Mouse (Mus musculus) cerebellum, adult 18-20 months (tissue): ENCODE measurements around the gene Prlh.

Source experiments
- DNase-seq, 2 experiments: peaks; one replicate each; pipeline ENCODE4 v3.0.0; 2021

Prlh gene

DNA sequence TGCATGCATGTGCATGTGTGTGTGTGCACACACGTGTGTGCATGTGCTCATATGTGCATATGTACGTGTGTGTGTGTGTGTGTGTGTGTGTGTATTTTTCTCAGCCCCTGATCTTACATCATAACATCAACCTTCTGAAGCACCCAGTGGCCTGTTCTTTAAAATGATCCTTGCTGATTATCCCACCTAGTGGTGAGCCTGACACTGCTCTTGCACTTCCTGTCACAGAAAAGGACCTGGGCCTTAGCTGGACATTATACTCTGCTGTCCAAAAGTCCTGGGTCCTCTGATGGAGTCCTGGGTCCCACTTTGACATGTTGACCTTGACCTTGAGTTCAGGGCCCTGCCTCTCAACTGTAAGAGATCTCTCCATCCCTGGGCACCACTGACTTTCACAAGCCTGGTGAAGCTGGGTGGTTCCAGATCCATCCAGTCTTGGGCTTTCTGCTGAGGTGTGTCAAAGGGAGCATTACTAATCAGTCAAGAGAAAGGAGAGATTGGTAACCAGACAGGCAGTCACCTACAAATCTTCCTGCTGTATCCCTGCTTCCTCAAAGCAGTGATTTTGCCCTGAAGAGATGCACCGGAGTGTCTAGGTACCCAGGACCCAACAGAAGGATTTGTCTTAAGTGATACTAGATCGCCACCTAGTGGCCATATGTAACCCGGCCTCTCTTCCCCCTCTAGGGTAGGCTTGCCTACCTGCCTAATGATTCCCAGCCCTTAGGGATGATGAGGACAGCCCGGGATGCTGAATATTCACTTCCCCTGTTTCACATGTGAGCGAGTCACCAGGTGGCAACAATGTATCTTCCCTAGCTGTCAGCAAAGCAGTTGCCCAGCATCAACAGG is 3.6 kb downstream of the Prlh start:
- DNase-seq: peak; percentile 47 to 64

DNA sequence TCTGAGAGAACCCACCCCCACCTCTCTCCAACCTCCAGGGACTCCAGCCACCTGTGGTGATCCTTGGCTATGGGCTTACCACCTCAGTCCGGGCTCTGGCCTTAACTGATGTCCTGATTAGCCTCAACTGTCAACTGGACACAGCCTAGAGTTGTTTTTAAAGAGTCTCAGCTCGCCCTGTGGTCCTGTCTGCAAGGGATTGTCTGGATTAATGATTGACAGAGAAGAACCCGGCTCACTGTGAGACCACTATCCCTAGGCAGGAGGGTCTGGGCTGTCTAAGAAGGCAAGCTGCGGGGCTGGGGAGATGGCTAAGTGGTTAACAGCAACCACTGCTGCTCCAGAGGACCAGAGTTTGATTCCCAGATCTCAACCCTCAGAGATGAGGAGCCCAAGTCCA is 9.6 kb downstream of the Prlh start:
- DNase-seq: no peak

DNA sequence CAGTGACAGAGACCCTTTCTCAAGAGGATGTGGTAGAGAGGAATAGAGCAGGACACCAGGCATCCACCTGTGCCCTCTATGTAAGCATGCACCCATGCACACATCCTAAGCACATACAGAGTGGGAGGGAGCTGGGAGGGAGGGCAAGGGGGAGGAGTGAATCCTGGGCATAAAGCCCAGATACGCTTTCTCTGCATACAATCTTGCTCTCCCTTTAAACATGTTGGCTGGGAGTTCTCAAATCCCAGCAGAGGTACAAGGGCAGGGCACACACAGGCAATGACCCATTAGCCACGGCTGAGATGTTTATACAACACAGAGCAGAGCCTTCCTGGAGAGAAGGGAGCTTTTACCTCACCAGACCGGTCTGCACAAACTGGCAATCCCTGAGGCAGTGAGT is 10.1 kb downstream of the Prlh start:
- DNase-seq: no peak

DNA sequence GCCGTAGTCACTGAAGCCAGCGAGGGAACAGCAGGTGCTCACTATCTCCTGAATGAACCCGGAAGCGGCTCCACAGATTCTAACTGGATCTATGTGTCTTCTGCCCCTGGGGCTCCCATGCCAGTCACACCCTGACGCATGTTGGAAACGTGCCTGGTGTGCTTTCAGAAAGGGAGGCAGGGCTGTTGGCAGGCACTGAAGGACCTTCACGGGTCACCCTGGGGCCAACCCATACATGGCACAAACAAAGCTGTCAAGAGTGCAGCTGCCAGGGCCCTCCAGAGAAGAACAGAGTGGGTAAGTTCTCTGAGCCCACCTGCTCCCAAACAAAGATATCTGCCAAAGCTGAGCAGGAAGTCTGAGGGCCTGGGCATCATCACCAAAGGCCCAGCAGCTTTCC is 14.7 kb downstream of the Prlh start:
- DNase-seq: no peak

DNA sequence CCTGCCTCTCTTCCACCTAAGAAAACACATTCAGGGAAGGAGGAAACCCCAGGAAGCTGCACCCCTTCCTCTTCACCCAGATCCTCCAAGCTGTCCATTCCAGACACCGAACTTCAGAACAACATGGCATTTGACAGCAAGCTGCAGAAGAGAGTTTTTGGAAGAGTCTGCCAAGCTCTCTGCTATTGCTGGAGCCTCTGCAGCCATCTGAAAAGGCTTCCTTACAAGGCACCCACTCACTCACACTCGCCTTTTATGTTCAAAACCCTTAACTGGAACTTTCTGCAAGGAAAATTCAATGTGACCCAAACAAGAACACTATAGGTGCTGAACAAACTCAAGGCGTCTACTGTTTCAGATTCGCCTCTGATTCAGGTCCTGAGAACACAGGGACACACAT is 15.7 kb downstream of the Prlh start:
- no peak for DNase-seq

DNA sequence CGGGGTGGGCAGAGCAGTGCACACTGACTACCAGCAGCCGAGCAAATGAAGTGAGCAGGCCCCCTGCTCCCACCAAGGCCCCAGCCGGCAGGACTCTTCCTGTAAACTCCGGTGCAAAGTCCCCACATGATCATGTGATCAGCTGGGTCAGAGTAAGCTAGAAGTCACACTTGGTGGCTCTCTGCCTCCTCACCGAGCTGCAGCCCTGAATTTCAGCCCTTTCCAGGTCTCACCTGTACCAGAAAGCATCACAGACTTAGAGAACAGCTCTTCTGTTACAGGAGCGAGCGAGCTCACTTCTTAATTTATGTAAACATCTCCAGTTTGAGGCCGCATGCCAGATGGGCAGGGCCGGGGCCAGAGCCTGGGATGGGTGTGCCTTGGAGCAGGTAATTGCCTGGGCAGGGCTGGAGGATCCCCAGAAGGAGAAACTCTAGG is 16.5 kb downstream of the Prlh start, which contains the start of gene Rab17:
Gene Rab17, minus strand, starts transcription at position 315 of the 438 bp plus-strand sequence.
- DNase-seq: no peak

DNA sequence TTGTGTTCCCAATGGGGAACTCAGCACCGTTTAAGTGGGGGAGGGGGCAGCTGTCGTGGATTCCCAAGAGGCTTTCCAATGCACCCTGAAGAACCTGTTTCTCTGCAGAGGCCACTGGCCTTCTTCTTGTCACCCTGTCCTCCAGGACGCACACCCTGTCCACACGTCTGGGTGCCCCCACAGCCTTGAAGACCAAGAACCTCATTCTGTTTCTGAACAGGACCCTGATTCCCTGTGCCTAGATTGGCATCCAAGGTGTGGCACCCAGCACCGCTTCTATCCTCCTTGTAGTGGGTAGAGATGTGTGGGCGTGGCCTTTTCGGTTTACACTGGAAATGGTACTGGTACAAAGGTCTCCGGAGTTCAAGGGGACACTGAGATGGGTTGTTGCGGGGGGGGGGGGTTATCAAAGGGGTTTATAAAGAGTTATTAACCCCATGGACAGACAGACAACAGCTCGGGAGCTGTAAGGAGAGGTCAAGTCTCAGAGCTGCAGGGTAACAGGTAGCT is 17.0 kb downstream of the Prlh start:
- DNase-seq: no peak

DNA sequence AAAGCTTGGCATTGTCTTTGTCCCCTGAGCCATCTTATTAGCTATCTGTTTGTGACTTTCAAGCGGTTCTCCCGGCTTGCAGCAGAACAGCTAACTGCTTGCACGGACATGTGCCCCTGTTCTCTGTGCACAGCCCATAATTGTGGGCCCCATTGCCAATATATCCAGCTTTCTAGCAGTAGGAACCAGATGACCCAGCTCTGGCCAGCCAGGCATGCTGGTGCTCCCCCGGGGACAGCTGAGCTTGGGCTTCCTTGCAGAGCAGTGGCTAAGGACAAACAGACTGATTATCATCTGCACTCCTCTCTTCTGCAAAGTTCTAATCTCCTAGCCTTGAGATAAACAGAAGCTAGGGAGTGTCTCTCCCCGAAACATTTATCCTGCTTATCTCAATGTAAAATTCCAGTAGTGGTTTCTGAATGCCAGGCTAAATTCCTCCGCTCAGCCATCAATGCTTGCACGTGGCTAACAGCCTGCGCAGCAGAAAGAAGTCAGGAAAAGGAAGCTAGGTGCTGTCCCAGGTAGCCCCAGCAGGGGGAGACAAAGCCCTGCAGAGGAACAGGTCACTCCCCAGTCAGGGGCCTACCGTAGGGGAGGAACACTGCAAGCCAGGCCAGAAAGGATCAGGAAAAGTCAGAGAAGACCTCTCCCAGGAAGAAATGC is 20.1 kb downstream of the Prlh start:
- DNase-seq: peak; percentile 85 to 89

DNA sequence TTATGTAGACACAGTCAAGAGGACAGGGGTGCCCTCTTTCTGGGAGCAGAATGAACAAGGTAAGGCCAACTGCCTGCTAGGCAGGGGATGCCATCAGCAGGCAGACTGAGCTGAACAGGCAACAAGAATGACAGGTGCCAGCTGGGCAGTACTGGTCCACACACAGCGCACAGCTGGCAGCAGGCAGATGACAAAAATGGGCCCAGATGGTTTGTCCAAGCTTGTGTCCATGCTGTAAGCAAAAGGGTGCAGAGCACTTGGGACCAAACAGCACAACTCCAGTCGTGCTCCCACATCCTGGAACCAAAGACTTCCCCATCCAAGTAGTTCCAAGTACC is 20.6 kb downstream of the Prlh start:
- no peak for DNase-seq

DNA sequence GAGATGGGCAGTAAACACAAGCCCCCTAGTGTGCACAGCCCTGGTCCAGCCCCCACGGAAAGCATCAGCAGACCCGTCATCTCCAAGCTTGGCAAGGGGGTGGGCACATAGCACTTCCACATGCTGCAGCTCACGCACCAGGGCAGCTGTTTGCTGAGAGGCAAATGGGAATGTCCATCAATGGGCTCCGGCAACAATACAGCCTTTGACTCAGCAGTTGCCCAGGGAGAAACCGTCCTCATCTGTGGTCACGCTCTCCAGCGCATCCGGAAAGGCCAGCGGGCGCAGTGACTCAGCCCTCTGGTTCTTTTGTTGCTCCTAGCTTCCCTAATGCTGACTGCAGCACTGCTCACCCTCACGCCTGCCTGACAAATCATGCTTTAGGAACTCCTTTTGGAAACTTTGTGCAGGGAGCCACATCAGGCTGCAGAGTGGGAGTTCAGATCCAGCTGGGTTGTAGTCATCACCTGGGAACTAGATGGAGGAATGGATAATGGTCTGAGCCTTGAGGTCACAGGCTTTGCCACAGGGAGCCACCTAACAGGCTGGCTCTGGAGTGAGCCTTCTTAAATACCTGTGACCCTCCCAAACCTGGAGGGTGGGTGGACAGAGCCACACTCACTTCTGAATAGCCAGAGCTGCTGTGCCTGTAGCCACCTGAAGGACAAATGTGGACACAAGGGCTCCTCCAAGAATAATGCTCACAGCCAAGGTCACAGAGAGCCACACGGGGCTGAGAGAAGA is 22.2 kb downstream of the Prlh start:
- peak; percentile 10 to 22 for DNase-seq

DNA sequence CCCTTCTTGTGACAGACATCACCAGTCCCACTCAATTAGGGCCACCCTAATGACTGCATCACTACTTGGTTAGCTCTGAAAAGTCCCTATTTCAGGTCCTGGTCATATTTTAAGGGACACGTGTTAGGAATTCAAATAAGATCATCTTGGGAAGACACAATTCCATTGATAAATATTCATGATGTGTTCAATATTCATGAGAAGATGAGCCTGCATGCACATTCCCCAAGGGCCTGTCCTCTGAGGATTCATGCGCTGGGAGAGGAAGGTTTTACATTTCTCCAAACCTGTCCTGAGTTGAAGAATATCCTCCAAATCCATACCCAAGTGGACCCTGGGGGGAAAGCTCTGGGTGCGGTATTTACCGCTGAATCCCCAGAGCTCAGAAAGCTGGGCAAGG is 23.1 kb downstream of the Prlh start:
- no peak for DNase-seq

DNA sequence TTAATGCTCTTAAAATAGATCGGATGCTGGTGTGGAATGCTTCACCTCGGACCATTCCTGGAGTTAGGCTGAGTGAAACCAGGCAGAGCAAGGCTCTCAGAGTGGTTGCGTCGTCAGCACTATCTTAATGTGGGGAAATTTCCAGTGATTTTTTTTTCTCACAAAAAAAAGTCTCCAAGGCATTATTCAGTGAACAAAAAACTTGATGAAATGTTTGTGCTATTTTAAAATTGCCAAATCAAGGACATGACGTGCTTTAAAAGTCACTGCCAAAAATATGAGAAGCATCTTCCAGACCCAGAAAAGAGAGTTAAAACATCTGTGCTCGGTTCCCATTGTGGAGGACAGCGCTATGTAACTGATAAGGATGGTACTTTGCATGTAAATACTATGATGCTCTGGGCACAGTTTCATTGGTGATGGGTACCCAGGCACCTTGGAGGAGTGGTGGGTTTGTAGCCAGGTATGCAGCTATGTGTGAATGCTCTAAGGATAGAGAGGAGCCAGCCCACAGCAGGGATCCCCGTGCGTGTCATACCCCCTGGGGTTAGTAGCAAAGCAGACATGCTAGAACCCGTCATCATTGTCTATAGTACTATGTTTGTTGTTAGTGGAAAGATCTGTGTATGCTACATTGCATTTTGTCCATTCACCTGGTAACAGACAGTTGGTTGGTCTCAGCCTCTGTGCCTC is 27.9 kb downstream of the Prlh start:
- DNase-seq: no peak

DNA sequence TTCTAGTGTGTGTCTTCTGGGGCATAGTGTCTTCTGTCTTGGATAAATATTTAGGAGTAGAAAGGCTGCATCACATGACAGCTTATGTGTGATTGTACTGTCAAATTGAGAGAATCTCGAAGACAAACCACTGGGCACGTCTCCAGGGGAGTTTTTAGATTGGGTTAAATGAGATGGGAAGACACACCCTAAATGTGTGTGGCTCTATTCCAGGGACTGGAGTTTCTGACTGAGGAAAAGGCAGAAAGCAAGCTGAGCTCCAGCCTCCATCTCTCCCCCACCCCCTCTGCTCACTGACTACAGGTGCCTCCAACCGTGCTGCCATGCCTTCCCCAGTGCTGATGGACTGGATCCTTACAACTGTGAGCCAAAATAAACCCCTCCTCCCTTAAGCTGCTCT is 28.4 kb downstream of the Prlh start:
- DNase-seq: no peak

DNA sequence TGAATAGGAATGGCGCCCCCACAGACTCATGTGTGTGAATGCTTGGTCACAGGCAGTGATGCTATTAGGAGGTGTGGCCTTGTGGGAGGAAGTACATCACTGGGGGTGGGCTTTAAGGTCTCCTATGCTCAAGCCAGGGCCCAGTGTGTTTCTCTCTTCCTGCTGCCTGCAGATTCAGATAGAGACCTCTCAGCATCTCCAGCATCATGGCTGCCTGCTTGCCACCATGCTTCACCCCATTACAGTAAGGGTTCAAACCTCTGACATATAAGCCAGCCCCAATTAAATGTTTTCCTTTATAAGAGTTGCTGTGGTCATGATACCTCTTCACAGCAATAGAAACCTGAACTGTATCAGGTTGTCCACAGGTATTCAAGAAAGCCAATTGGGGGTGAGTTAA is 43.0 kb downstream of the Prlh start:
- no peak for DNase-seq

DNA sequence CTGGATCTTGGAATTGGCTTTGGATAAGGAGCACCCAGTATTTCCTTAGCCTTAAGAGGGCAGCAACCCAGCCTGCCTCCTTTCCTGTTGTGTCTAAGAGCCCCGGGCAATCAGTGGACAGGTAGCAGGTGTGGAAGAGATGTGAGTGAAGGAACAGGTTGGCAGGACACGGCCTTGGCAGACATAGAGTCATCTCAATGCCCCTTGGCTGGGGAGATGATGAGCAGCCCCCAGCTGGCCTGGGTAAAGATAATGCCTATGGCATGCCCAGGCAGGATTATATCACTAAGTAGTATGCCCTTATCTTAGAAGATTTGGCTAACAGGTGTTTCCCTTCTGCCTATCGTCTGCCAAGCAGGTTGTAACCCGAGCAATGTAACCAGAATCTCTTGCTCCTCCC is 44.2 kb downstream of the Prlh start:
- no peak for DNase-seq

DNA sequence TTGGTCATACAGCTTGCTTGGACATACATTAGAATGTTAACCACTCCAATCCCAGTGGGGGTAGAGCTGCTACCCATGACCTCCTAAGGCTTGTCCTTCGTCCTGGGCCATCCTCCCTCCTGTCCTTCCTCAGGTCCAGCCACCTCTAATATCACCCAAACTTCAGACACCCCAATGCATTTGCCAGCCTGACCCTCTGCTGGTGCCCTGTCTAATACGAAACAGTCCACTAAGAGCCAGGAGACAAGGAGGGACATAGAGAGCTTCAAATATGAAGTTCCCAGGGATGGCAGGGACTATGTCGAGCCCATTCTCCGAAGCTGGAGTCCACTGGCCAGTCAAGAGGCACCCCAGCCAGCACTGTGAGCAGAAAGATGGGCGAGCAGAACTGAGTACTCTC is 44.7 kb downstream of the Prlh start:
- DNase-seq: no peak

DNA sequence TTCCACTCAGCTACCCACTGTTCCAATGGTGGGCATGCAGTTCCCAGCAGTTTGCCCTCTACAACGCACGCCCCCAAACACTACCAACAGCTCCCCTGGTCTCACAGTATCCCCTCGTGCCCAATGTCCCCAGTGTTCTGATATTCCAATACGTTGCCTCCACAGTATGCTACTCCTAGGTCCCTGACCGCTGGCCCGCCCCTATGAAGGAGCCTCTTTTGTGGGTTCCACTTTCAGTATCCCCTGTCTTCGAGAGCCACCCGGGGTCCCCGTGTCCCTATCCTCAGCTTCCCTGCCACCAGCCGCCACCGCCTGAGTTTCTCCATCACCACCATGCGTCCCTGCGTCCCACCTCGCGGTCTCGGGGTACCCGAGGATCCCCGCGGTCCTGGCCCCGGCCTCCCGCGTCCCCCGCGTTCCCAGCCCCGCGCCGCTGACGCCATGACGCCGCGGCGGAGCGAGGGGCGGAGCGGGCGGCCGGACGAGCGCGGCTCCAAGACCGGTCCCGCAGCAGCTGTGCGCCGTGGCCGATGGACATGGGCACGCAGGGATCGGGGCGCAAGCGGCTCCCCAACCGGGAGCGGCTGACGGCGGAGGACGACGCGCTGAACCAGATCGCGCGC is 45.5 kb downstream of the Prlh start, which contains the start of gene Lrrfip1:
Gene Lrrfip1, plus strand, starts transcription at position 470 of the 623 bp plus-strand sequence.
- DNase-seq: peak; percentile 20 to 61

DNA sequence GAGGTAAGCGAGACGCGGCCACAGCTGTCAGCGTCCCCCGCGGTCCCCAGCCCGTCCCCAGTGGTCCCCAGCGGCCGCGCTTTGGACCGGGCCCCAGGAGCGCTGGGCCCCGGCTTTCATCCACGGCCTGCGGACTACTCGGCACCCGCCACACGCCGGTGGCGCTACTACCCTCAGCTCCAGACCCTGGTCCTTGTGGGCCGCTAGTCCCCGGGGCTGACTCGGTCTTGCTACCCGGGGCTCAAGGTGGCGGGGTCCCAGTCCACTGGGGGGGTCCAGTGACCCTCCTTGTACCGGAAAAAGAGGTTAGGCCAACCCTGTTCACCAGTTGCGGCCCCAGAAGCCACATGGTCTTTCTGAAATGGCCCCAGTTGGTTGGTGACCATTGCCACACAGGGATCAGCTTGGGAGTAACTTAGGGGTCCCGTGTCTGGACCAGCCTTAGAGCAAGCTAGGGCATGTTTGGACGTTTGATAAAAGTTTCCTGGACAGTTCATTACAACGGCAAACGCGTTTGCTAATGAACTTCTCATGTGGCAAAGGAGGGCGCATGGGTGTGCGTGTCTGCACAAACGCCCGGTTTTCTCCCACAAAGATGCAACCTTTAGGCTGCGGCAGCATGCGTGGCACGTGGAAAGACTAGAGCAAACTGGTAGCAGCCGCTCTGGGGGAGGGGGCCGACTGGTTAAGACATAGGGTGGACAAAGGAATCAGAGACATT is 46.1 kb downstream of the Prlh start:
- DNase-seq: no peak

DNA sequence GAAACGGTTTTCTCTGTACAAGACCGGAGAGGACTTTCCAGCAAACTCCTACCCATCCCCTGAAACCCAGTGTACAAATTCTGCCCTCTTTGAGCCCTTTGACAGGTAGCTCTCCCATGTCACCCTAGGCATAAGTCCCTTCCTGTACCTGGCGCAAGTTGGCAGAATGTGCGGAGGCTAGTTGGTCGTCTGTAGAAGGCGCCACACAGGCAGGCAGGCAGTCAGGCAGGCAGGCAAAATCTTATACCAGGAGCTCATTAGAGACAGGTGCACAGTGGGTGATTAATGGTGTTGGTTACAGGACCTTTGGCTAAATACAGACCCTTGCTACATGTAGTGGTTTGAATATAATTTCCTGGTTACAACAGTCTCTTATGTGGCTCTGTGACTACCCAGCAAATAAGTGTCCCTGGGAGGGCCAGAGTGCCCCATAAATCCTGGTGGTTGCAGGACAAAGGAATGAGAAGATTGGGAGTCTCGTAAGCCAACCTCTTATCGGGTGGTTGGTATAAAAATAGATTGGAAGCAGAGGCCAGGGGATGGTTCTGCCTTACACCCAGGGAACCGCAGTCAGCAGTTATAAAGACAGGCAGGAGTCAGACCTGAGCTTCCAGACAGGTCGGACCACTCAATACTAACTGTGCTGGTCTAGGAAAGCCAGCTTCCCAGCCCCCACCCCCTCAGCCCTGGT is 47.1 kb downstream of the Prlh start:
- no peak for DNase-seq

DNA sequence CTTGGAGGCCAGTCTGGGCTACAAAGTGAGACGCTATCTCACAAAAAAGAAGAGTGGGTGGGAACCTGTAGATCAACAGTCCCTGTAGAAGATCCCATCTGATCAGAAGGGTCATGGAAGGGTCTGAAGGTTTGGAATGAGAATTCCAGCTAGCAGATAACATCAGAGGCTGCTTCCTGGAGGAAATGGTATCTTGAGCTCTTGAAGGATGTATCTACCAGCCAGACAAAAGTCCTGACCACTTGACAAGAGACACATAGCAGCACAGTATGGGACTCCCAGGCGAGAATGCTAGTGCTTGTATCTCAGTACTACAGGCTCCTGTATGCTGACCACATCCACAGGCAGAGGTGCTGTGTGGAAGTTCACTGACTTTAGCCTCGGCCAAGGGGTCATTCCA is 48.2 kb downstream of the Prlh start:
- DNase-seq: no peak
